ENCODE assay signal across 9 mouse cellular contexts in the genomic region with DNA sequence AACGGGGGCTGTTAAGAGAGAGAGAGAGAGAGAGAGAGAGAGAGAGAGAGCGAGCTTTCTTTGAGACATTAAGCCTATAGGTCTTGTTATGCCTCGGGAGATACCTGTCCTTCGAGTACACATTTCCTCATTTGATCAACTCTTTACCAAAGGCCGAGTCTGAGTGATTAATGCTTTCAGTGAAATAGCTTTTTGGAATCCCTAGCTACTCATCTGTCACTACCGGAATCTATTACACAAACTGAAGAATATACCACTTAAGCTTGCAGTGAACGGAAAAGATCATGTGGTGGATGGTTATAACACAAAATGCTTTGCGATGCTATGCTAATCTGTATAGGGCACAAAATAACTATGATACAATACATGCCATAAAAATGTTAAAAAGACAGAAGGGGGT. TPM values are rescaled to one million over a fixed set of nuclear protein-coding genes. Genes with fewer than 3 reads are reported as not detected.
DNase-seq lines count a peak whose midpoint lies in the region; ATAC-seq and TF ChIP-seq lines count a peak whose summit lies in the region.
"Had no signal": no experiment of that assay in that cellular context is flagged by ENCODE, and none has a peak within 500 bp of the region (broad histone marks: within the 10 kb centered on the region; RNA-seq: fewer than 3 reads in every experiment).

No protein-coding gene starts in this region.

- peak overlapping the region; percentile 97 for H3K9ac ChIP-seq in hindbrain, embryonic 16.5 days (ENCODE audit: low read depth, low read length)
- peak overlapping the region; percentile 100 for H3K9ac ChIP-seq in midbrain, postnatal 0 days (replicated peaks; ENCODE audit: low read length, poor library complexity, severe bottlenecking)

- intact Hi-C loops in left cerebral cortex, adult 2 months (cut with DNase I), result loop anchor here (2.0 to 5.0 kb wide), 2 partner anchors 62 to 442 kb away; no protein-coding TSS in a partner anchor

- H3K36me3 ChIP-seq in hindbrain, embryonic 16.5 days (ENCODE audit: control insufficient read depth, insufficient read depth, low read length), result no peaks in the 10 kb centered on the region
- peaks cover under 1% of the 10 kb centered on the region; the same call in 1 of the 2 replicates for H3K36me3 ChIP-seq in midbrain, postnatal 0 days (ENCODE audit: insufficient read depth, low read length)

- DNase-seq in left cerebral cortex, adult 2 months (ENCODE audit: extremely low spot score in 1 of 2, low spot score in 2 of 2), result no peak
- DNase-seq in left cerebral cortex, adult 18-20 months (ENCODE audit: low spot score in 2 of 2), result no peak
- no peak for DNase-seq in midbrain, postnatal 0 days (ENCODE audit: low spot score)
- no peak for DNase-seq in right cerebral cortex, postnatal 25 days
- DNase-seq in thymus, postnatal 10 days (ENCODE audit: low spot score in 2 of 2), result no peak
- no peak for DNase-seq in ovary, postnatal 14 days (ENCODE audit: low spot score)

- peak overlapping the region; percentile 74 for H3K4me2 ChIP-seq in hindbrain, embryonic 16.5 days (ENCODE audit: low read length)
- peak overlapping the region; percentile 68 for H3K4me2 ChIP-seq in midbrain, postnatal 0 days (ENCODE audit: low read depth, low read length, poor library complexity, severe bottlenecking)

- no peaks in the 10 kb centered on the region; the same call in 1 of the 2 replicates for H3K4me1 ChIP-seq in cortical plate, adult 2 months (ENCODE audit: control insufficient read depth, insufficient read depth, low read length)
- H3K4me1 ChIP-seq in hindbrain, embryonic 16.5 days (ENCODE audit: control insufficient read depth, insufficient read depth, low read depth, low read length), result peaks cover 20% of the 10 kb centered on the region
- peaks cover 3% of the 10 kb centered on the region; the same call in 1 of the 2 replicates for H3K4me1 ChIP-seq in midbrain, postnatal 0 days (ENCODE audit: insufficient read depth, low read length)

- H3K27me3 ChIP-seq in hindbrain, embryonic 16.5 days (replicated peaks; ENCODE audit: control insufficient read depth, insufficient read depth, low read length), result no peaks in the 10 kb centered on the region
- no peaks in the 10 kb centered on the region for H3K27me3 ChIP-seq in midbrain, postnatal 0 days (ENCODE audit: insufficient read depth, low read length)

- no peaks in the 10 kb centered on the region for H3K9me3 ChIP-seq in hindbrain, embryonic 16.5 days (ENCODE audit: control insufficient read depth, low read length)
- no peaks in the 10 kb centered on the region for H3K9me3 ChIP-seq in midbrain, postnatal 0 days (ENCODE audit: low read length)

- TF ChIP-seq POLR2A in cortical plate, adult 2 months (IDR thresholded peaks at IDR 0.05; ENCODE audit: extremely low read depth, insufficient read depth, low read length), result no peak

- ATAC-seq in hindbrain, embryonic 16.5 days, result no peak
- ATAC-seq in midbrain, postnatal 0 days (ENCODE audit: low FRiP score), result no peak

- no peak for TF ChIP-seq CTCF in left cerebral cortex, adult 2 months (IDR thresholded peaks at IDR 0.05)
- no peak for TF ChIP-seq CTCF in cortical plate, adult 2 months (IDR thresholded peaks at IDR 0.05; ENCODE audit: extremely low read depth, insufficient read depth, low read length)
- TF ChIP-seq CTCF in midbrain, postnatal 0 days (IDR thresholded peaks at IDR 0.05), result no peak

- 14% methylated on average over 8 of the region's 8 CpGs for WGBS in hindbrain, embryonic 16.5 days
- 17% methylated on average over 8 of the region's 8 CpGs for WGBS in midbrain, postnatal 0 days

- H3K4me3 ChIP-seq in left cerebral cortex, adult 2 months, result peak overlapping the region; percentile 87
- H3K4me3 ChIP-seq in cortical plate, adult 2 months (ENCODE audit: insufficient read depth, low read length), result peak overlapping the region; percentile 57
- peak overlapping the region; percentile 97 for H3K4me3 ChIP-seq in hindbrain, embryonic 16.5 days (ENCODE audit: low read length)
- H3K4me3 ChIP-seq in midbrain, postnatal 0 days (ENCODE audit: low read depth, low read length), result peak overlapping the region; percentile 74

- H3K27ac ChIP-seq in left cerebral cortex, adult 2 months, result no peak overlapping the region
- H3K27ac ChIP-seq in cortical plate, adult 2 months (ENCODE audit: insufficient read depth, low read length), result no peak overlapping the region
- H3K27ac ChIP-seq in hindbrain, embryonic 16.5 days (ENCODE audit: low read depth, low read length), result no peak overlapping the region
- H3K27ac ChIP-seq in midbrain, postnatal 0 days (ENCODE audit: low read depth, low read length), result peak overlapping the region; percentile 97; the same call in 1 of the 2 replicates

RNA-seq across cellular contexts. Expression of gene Nupl1, which starts 0.9 kb away (rescaled TPM):
- total RNA-seq in left cerebral cortex, adult 2 months (2021), result not detected
- not detected for total RNA-seq in left cerebral cortex, adult 18-20 months (2021)
- 0.08 and 0.13 TPM in 2 replicates for polyA plus RNA-seq in cortical plate, adult 2 months (2012; rRNA removed)
- 0.11 and 0.16 TPM in 2 replicates for polyA plus RNA-seq in hindbrain, embryonic 16.5 days (2015; fragmentation: Nextera tagmentation; extraction: Ambion mirVana)
- 0.05 and 0.16 TPM in 2 replicates for total RNA-seq in midbrain, postnatal 0 days (2014; rRNA removed)
- polyA plus RNA-seq in midbrain, postnatal 0 days (2015; fragmentation: Nextera tagmentation; extraction: Ambion mirVana), result 0.07 TPM in 1 of 2 replicates, not detected in the other
- total RNA-seq: common myeloid progenitor, adult 5-6 weeks had no signal

RNA-seq across cellular contexts. Expression of gene Gm49336, which starts 0.9 kb away (rescaled TPM):
- 10 to 100 TPM; 75.3 to 76.9 TPM for total RNA-seq in left cerebral cortex, adult 2 months (2021)
- 10 to 100 TPM; 70.3 to 75.6 TPM for total RNA-seq in left cerebral cortex, adult 18-20 months (2021)
- 43.6 and 44.6 TPM in 2 replicates for polyA plus RNA-seq in cortical plate, adult 2 months (2012; rRNA removed)
- 42.7 and 51.2 TPM in 2 replicates for polyA plus RNA-seq in hindbrain, embryonic 16.5 days (2015; fragmentation: Nextera tagmentation; extraction: Ambion mirVana)
- 115 and 137 TPM in 2 replicates for total RNA-seq in midbrain, postnatal 0 days (2014; rRNA removed)
- polyA plus RNA-seq in midbrain, postnatal 0 days (2015; fragmentation: Nextera tagmentation; extraction: Ambion mirVana), result 36.9 and 37.5 TPM in 2 replicates

RNA-seq across cellular contexts. Expression of gene Mtmr6, which starts 14.7 kb away (rescaled TPM):
- 100 to 1,000 TPM; 105 to 118 TPM for total RNA-seq in left cerebral cortex, adult 2 months (2021)
- 100 to 1,000 TPM; 119 TPM for total RNA-seq in left cerebral cortex, adult 18-20 months (2021)
- polyA plus RNA-seq in cortical plate, adult 2 months (2012; rRNA removed), result 91.3 and 93.7 TPM in 2 replicates
- polyA plus RNA-seq in hindbrain, embryonic 16.5 days (2015; fragmentation: Nextera tagmentation; extraction: Ambion mirVana), result 55.5 and 62.0 TPM in 2 replicates
- total RNA-seq in midbrain, postnatal 0 days (2014; rRNA removed), result 36.1 and 38.6 TPM in 2 replicates
- polyA plus RNA-seq in midbrain, postnatal 0 days (2015; fragmentation: Nextera tagmentation; extraction: Ambion mirVana), result 57.7 and 58.6 TPM in 2 replicates

RNA-seq across cellular contexts. Expression of gene Atp8a2, which starts 53.4 kb away (rescaled TPM):
- 10 to 100 TPM; 72.2 to 76.0 TPM for total RNA-seq in left cerebral cortex, adult 2 months (2021)
- total RNA-seq in left cerebral cortex, adult 18-20 months (2021), result 10 to 100 TPM; 63.7 to 65.5 TPM
- 15.2 and 15.3 TPM in 2 replicates for polyA plus RNA-seq in cortical plate, adult 2 months (2012; rRNA removed)
- 44.2 and 45.6 TPM in 2 replicates for polyA plus RNA-seq in hindbrain, embryonic 16.5 days (2015; fragmentation: Nextera tagmentation; extraction: Ambion mirVana)
- total RNA-seq in midbrain, postnatal 0 days (2014; rRNA removed), result 65.9 and 81.7 TPM in 2 replicates
- polyA plus RNA-seq in midbrain, postnatal 0 days (2015; fragmentation: Nextera tagmentation; extraction: Ambion mirVana), result 36.0 and 43.0 TPM in 2 replicates
